Mouse (Mus musculus): Measurements from ENCODE around the gene Slc17a7. TPM values are rescaled to one million over a fixed set of nuclear protein-coding genes. Genes with fewer than 3 reads are reported as not detected.
"Not testable (repeated sequence)": the region's sequence is repeated elsewhere in the genome, so short reads cannot be mapped to it uniquely, and the experiment has no call there.

Gene Slc17a7
- polyA plus RNA-seq, 1 experiment from 2014 or later = 0.19 TPM

- ATAC-seq (ENCODE audit: low FRiP score, low TSS enrichment) = 0 out of 2 replicates have a peak, but pooled peaks have one; percentile 35
- WGBS = 5% methylated on average over 24 of the region's 24 CpGs
- peaks cover 69% of the 10 kb centered on the region for H3K27me3 ChIP-seq (ENCODE audit: insufficient read depth, low read length)
Observed at GRCm38 (mm10) chr7:45168656-45169055, 4.9 kb downstream of the Slc17a7 start.

DNA sequence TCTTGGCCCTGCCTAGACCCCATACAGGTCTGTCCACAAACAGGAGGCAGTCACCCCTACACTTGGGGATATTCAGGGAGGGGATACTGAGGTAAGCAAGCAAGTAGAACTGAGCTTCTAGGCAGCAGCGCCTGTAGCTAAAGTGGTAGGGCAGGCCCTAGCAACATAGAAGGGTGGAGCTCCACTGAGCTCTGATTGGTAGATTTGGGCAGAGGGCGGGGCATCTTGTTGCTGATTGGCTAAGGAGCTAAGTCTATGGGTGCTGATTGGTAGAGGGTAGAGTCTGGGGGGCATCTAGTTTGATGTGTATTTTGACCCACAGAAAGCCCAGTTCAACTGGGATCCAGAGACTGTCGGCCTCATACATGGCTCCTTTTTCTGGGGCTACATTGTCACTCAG lies 5.7 kb downstream of the Slc17a7 start:
- Histone ChIP-seq H3K4me1 (ENCODE audit: insufficient read depth, low read length) (0 out of 2 replicates have a peak, but pooled peaks cover under 1% of the 10 kb centered on the region), H3K27me3 (ENCODE audit: insufficient read depth, low read length) (peaks cover 68% of the 10 kb centered on the region), H3K9me3 (ENCODE audit: low read length) (peaks cover 19% of the 10 kb centered on the region), H3K36me3 (ENCODE audit: insufficient read depth, low read length) (no peaks in the 10 kb centered on the region), H3K9ac (replicated peaks; ENCODE audit: low read length) (no peak overlapping the region), H3K4me2 (replicated peaks; ENCODE audit: low read depth, low read length) (no peak overlapping the region), H3K4me3 (ENCODE audit: low read length) (no peak overlapping the region), H3K27ac (ENCODE audit: low read length) (no peak overlapping the region)
- 91% methylated on average over 3 of the region's 3 CpGs for WGBS
- no peak for ATAC-seq (ENCODE audit: low FRiP score, low TSS enrichment)

More at GRCm38 (mm10) chr7:45168656-45169055, 4.9 kb downstream of the Slc17a7 start:
- H3K9ac ChIP-seq (replicated peaks; ENCODE audit: low read length) = no peak overlapping the region
- peaks cover 19% of the 10 kb centered on the region for H3K9me3 ChIP-seq (ENCODE audit: low read length)
- H3K4me2 ChIP-seq (replicated peaks; ENCODE audit: low read depth, low read length) = no peak overlapping the region
- H3K4me1 ChIP-seq (ENCODE audit: insufficient read depth, low read length) = 0 out of 2 replicates have a peak, but pooled peaks cover 5% of the 10 kb centered on the region
- no peak overlapping the region for H3K27ac ChIP-seq (ENCODE audit: low read length)
- no peaks in the 10 kb centered on the region for H3K36me3 ChIP-seq (ENCODE audit: insufficient read depth, low read length)
- peak overlapping the region; percentile 13; the same call in 1 of the 2 replicates for H3K4me3 ChIP-seq (ENCODE audit: low read length)

DNA sequence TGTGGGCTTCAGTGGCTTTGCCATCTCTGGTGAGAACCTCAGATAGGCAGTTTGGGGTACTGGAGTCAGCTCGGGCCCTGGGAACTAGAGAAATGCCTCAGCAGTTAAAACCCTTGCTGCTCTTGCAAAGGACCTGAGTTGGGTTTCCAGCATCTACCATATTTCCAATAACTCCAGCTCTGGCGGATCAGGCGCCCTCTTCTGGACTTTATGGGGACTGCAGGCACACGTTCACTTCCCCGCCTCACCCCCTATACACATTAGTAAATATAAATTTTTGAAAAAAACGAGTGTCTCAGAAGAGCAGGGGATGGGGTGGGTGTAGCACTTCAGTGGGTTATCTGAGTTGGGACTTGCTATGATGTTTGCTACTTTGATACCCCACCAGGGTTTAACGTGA lies 9.2 kb downstream of the Slc17a7 start:
- Histone ChIP-seq H3K27me3 (ENCODE audit: insufficient read depth, low read length) (peaks cover 69% of the 10 kb centered on the region), H3K4me3 (ENCODE audit: low read length) (no peak overlapping the region), H3K27ac (ENCODE audit: low read length) (no peak overlapping the region), H3K9ac (replicated peaks; ENCODE audit: low read length) (no peak overlapping the region), H3K4me2 (replicated peaks; ENCODE audit: low read depth, low read length) (no peak overlapping the region), H3K9me3 (ENCODE audit: low read length) (peaks cover 19% of the 10 kb centered on the region), H3K36me3 (ENCODE audit: insufficient read depth, low read length) (no peaks in the 10 kb centered on the region), H3K4me1 (ENCODE audit: insufficient read depth, low read length) (peaks cover 14% of the 10 kb centered on the region; the same call in 1 of the 2 replicates)
- ATAC-seq (ENCODE audit: low FRiP score, low TSS enrichment) = no peak
- 56% methylated on average over 7 of the region's 7 CpGs for WGBS

DNA sequence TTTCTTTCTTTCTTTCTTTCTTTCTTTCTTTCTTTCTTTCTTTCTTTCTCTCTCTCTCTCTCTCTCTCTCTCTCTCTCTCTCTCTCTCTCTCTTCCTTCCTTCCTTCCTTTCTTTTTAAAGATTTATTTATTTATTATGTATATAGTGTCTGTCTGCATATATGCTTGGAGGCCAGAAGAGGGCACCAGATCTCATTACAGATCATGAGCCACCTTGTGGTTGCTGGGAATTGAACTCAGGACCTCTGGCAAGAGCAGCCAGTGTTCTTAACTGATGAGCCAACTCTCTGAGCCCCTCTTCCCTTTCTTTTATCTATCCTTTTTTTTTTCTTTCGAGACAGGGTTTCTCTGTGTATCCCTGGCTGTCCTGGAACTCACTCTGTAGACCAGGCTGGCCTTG lies 10.0 kb downstream of the Slc17a7 start:
- not testable (repeated sequence) for H3K36me3 ChIP-seq (ENCODE audit: insufficient read depth, low read length); H3K4me2 ChIP-seq (replicated peaks; ENCODE audit: low read depth, low read length); H3K9ac ChIP-seq (replicated peaks; ENCODE audit: low read length); H3K4me3 ChIP-seq (ENCODE audit: low read length); ATAC-seq (ENCODE audit: low FRiP score, low TSS enrichment); H3K27ac ChIP-seq (ENCODE audit: low read length)
- 73% methylated on average over 1 of the region's 1 CpGs for WGBS
- peaks cover 69% of the 10 kb centered on the region for H3K27me3 ChIP-seq (ENCODE audit: insufficient read depth, low read length)
- H3K4me1 ChIP-seq (ENCODE audit: insufficient read depth, low read length) = peaks cover 14% of the 10 kb centered on the region; the same call in 1 of the 2 replicates
- peaks cover 17% of the 10 kb centered on the region for H3K9me3 ChIP-seq (ENCODE audit: low read length)

GRCm38 (mm10) chr7:45174567-45175280 lies 11.0 kb downstream of the Slc17a7 start:
- H3K36me3 ChIP-seq (ENCODE audit: insufficient read depth, low read length) = no peaks in the 10 kb centered on the region
- H3K4me1 ChIP-seq (ENCODE audit: insufficient read depth, low read length) = peaks cover 14% of the 10 kb centered on the region; the same call in 1 of the 2 replicates
- peak; percentile 43; the same call in 1 of the 2 replicates for ATAC-seq (ENCODE audit: low FRiP score, low TSS enrichment)
- peak overlapping the region; percentile 33; the same call in 1 of the 2 replicates for H3K4me2 ChIP-seq (replicated peaks; ENCODE audit: low read depth, low read length)
- H3K9ac ChIP-seq (replicated peaks; ENCODE audit: low read length) = no peak overlapping the region; the same call in 1 of the 2 replicates
- H3K4me3 ChIP-seq (ENCODE audit: low read length) = no peak overlapping the region
- H3K9me3 ChIP-seq (ENCODE audit: low read length) = peaks cover 8% of the 10 kb centered on the region
- 3% methylated on average over 29 of the region's 29 CpGs for WGBS
- peaks cover 70% of the 10 kb centered on the region for H3K27me3 ChIP-seq (ENCODE audit: insufficient read depth, low read length)
- H3K27ac ChIP-seq (ENCODE audit: low read length) = no peak overlapping the region

DNA sequence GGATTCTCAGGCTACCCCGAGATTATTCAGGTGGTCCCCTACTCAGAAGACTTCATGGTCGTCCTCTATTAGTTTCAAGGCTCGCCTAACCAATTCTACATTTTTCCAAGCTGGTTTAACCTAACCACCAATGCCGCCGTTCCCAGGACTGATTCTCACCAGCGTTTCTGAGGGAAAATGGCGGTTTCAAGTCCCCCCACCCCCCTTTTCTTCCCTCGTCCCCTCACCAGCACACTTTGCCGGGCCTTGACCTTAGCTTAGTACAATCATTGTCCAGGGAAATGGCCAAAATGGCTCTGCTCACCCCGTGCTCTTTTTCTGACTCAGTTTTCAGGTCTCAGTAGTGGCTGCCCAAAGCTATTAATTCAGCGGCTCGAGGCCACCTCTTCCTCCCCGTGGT lies 11.6 kb downstream of the Slc17a7 start:
- Histone ChIP-seq H3K27me3 (ENCODE audit: insufficient read depth, low read length) (peaks cover 77% of the 10 kb centered on the region), H3K9ac (replicated peaks; ENCODE audit: low read length) (no peak overlapping the region), H3K9me3 (ENCODE audit: low read length) (peaks cover 1% of the 10 kb centered on the region), H3K4me2 (replicated peaks; ENCODE audit: low read depth, low read length) (no peak overlapping the region), H3K27ac (ENCODE audit: low read length) (no peak overlapping the region), H3K4me3 (ENCODE audit: low read length) (no peak overlapping the region), H3K36me3 (ENCODE audit: insufficient read depth, low read length) (no peaks in the 10 kb centered on the region), H3K4me1 (ENCODE audit: insufficient read depth, low read length) (peaks cover 14% of the 10 kb centered on the region; the same call in 1 of the 2 replicates)
- no peak for ATAC-seq (ENCODE audit: low FRiP score, low TSS enrichment)
- 3% methylated on average over 13 of the region's 13 CpGs for WGBS

DNA sequence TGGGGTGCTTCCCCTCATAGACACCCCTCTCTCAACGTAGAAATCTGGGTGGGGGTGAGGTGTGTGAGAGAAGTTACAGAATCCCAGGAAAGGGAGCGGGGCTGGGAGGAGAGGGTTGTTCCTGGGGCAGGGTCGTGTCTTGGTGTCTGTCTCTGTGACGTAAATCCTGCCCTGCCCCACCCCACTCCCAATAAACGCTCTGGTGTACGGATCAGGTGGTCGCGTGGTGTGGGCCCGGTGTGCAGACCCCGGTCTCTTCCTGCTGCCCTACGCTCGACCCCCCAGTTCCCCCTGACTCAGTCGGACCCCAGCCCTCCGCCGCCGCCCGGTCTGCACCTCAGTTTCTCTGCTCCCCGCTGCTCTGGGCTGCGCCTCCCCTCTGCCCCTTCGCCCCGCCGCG lies 12.2 kb downstream of the Slc17a7 start:
- no peaks in the 10 kb centered on the region for H3K9me3 ChIP-seq (ENCODE audit: low read length)
- H3K27ac ChIP-seq (ENCODE audit: low read length) = no peak overlapping the region
- no peak overlapping the region for H3K9ac ChIP-seq (replicated peaks; ENCODE audit: low read length)
- no peaks in the 10 kb centered on the region for H3K36me3 ChIP-seq (ENCODE audit: insufficient read depth, low read length)
- H3K4me3 ChIP-seq (ENCODE audit: low read length) = peak overlapping the region; percentile 28
- WGBS = under 1% methylated on average over 23 of the region's 23 CpGs
- peaks cover 82% of the 10 kb centered on the region for H3K27me3 ChIP-seq (ENCODE audit: insufficient read depth, low read length)
- peaks cover 14% of the 10 kb centered on the region; the same call in 1 of the 2 replicates for H3K4me1 ChIP-seq (ENCODE audit: insufficient read depth, low read length)
- H3K4me2 ChIP-seq (replicated peaks; ENCODE audit: low read depth, low read length) = peak overlapping the region; percentile 41
- ATAC-seq (ENCODE audit: low FRiP score, low TSS enrichment) = no peak

DNA sequence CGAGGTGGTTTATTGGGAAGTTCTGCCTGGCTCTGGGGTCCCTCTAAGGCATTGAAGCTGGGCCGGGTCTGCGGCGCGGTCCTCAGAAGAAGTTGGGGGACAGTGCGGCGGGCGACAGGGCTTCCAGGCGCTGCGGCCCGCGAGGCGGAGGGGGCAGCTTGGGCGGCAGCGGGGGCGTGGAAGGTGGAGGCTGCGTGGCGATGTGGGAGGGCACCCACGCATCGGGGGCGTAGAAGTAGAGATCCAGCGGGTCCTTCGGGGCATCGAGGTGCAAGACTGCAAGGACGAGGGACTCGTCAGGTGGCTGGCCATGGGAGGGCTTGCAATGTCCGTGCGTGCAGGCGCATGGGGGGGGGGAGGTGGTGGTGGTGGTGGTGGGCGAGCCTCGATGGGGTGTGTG lies 12.6 kb downstream of the Slc17a7 start:
- Histone ChIP-seq H3K4me2 (replicated peaks; ENCODE audit: low read depth, low read length) (peak overlapping the region; percentile 41), H3K27me3 (ENCODE audit: insufficient read depth, low read length) (peaks cover 86% of the 10 kb centered on the region), H3K4me3 (ENCODE audit: low read length) (peak overlapping the region; percentile 28), H3K9ac (replicated peaks; ENCODE audit: low read length) (no peak overlapping the region), H3K4me1 (ENCODE audit: insufficient read depth, low read length) (peaks cover 14% of the 10 kb centered on the region), H3K36me3 (ENCODE audit: insufficient read depth, low read length) (no peaks in the 10 kb centered on the region), H3K9me3 (ENCODE audit: low read length) (no peaks in the 10 kb centered on the region), H3K27ac (ENCODE audit: low read length) (no peak overlapping the region)
- no peak for ATAC-seq (ENCODE audit: low FRiP score, low TSS enrichment)
- 1% methylated on average over 23 of the region's 31 CpGs for WGBS

- H3K9me3 ChIP-seq (ENCODE audit: low read length) = no peaks in the 10 kb centered on the region
- H3K4me2 ChIP-seq (replicated peaks; ENCODE audit: low read depth, low read length) = no peak overlapping the region
- 23% methylated on average over 7 of the region's 7 CpGs for WGBS
- no peak overlapping the region for H3K4me3 ChIP-seq (ENCODE audit: low read length)
- no peaks in the 10 kb centered on the region for H3K36me3 ChIP-seq (ENCODE audit: insufficient read depth, low read length)
- peaks cover 27% of the 10 kb centered on the region for H3K4me1 ChIP-seq (ENCODE audit: insufficient read depth, low read length)
- H3K27ac ChIP-seq (ENCODE audit: low read length) = no peak overlapping the region
- ATAC-seq (ENCODE audit: low FRiP score, low TSS enrichment) = no peak
- no peak overlapping the region for H3K9ac ChIP-seq (replicated peaks; ENCODE audit: low read length)
- H3K27me3 ChIP-seq (ENCODE audit: insufficient read depth, low read length) = peaks cover 97% of the 10 kb centered on the region
Observed at GRCm38 (mm10) chr7:45178550-45178949, 14.8 kb downstream of the Slc17a7 start.

GRCm38 (mm10) chr7:45179469-45179868 lies 15.7 kb downstream of the Slc17a7 start, which contains the start of gene Gfy:
Gfy (minus strand) TSS chr7:45179569.
- H3K27me3 ChIP-seq (ENCODE audit: insufficient read depth, low read length) = peaks cover 99% of the 10 kb centered on the region
- no peaks in the 10 kb centered on the region for H3K9me3 ChIP-seq (ENCODE audit: low read length)
- H3K36me3 ChIP-seq (ENCODE audit: insufficient read depth, low read length) = no peaks in the 10 kb centered on the region
- H3K4me3 ChIP-seq (ENCODE audit: low read length) = no peak within 1 kb of the TSS
- peaks cover 27% of the 10 kb centered on the region for H3K4me1 ChIP-seq (ENCODE audit: insufficient read depth, low read length)
- H3K27ac ChIP-seq (ENCODE audit: low read length) = no peak within 1 kb of the TSS
- H3K4me2 ChIP-seq (replicated peaks; ENCODE audit: low read depth, low read length) = no peak within 1 kb of the TSS
- WGBS = 36% methylated on average over 7 of the region's 7 CpGs
- no peak within 1 kb of the TSS for H3K9ac ChIP-seq (replicated peaks; ENCODE audit: low read length)
- no peak for ATAC-seq (ENCODE audit: low FRiP score, low TSS enrichment)

All from kidney, embryonic 16.5 days (tissue).